Mouse (Mus musculus): ENCODE data around the gene Trip12. TPM values are rescaled to one million over a fixed set of nuclear protein-coding genes. Genes with fewer than 3 reads are reported as not detected.

The Trip12 gene
- polyA plus RNA-seq (2015; fragmentation: Illumina TruSeq; extraction: RNeasy Lipid Tissue Mini Kit (QIAGEN cat#74804); ENCODE audit: low read depth, low replicate concordance), result 93.5 TPM

DNA sequence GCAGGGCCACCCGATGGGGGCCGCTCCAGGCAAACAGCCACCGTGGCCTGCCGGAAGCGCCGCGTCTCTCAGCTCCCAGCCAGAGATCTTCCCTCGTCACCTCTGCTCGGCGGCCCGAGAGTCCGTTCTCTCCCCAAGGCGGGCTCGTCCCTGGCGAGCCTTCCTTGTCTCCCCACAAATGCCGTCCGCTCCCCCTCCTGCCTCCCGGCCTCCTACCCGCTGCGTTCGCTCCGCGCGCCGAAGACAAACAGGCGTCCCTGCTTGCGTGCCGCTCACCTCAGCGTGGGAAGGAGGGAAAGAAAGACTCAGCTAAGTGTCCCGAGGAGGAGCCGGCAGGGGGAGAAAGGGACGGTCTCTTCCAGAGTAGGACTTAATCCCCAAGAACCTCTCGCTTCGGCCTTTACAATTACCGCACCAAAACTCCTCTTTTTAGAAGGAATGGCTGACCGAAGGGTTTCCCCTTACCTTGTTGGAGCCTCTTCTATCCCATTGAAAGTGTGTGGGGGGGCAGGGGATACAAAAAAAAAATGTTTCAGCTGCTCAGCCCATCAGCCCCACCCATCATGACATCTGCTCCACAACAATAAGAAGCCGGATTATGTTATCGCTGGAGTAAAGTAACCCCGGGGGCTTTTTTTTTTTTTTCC lies at the start of gene Trip12:
TSS of gene Trip12 (minus strand) at position 499 of the 647 bp plus-strand sequence.

DNA sequence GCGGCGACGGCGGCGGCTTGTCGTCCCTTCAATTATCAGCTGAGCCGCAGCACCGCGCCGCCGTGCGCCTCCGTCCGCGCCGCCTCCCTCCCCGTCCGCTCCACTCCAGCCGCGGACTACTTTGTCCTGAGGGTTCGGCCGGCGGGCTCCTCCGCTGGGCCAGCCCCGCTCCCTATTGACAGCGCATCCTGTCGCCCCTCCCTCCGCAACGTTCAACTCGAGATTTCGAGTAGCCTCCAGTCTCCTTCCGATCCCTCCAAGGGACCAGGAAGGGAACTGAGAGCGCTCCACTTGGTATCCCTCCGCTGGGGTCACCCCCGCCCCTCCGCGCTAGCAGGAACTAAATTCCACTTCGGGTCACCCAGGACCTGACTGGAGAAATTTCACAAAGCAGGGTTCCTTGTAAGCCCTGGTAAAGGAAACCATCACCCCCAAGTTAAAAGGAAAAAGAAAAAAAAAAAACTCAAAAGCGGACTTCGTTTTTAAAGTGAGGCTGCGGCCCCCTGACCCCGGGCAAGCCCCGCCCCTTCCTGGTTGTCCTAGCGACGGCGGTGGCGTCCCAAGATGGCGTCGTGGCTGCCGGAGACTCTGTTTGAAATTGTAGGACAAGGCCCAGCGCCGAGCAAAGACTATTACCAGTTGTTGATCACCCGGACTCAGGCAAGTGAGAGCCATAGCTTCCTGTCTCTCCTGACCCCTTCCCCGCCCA lies 853 bp downstream of the Trip12 start, which contains the start of gene Fbxo36:
TSS of gene Fbxo36 (plus strand) at position 533 of the 709 bp plus-strand sequence.

DNA sequence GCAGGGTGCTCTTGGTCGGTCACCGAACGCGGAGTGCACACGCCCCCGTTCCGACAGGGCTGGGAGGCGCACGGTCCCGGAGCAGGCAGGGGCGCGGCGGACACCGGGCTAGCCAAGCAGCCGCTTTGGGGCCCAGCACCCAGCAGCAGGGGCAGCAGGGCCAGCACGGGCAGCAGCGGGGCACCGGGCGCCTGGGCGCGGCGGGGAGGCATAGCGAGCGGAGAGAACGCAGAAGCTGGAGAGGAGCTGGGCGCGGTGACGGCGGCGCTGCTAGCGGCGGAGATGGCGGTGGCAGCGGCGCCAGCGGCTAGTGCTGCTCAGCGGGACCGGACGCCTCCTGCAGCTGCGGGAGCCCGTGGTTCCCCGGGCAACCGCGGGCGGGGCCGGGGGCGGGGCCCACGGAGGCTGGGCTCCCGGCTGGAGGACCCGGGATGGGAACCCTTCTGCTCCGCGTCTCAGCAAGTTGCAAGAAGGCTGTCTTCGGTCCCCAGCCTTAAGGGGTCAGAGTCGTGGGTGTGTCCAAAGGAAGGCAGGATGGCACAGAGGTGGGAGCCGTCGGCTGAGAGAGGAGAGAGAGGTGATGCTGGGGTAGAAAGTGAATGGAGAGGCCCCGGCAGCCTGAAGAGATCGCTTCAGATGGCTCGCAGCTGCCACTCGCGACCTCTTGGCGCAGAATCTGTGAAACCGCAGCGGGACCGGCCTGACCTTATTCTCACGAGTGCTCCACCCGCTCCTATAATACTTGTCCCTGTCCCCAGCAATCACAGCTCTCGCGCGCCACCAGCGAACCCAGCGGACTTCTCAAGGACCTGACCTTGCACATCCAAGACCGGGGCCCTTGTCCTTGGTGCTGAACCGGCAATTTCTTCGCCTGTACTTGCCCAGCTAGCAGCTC lies 144.6 kb downstream of the Trip12 start, which contains the start of gene Dner:
TSS of gene Dner (minus strand) at position 705 of the 895 bp plus-strand sequence.

Other genes with a start within 250 kb of the Trip12 start
- 100 TPM for gene Dner, start 144.3 kb downstream of the Trip12 start, polyA plus RNA-seq (2015; fragmentation: Illumina TruSeq; extraction: RNeasy Lipid Tissue Mini Kit (QIAGEN cat#74804); ENCODE audit: low read depth, low replicate concordance)
- 8.7 TPM for gene Fbxo36, start 675 bp downstream of the Trip12 start, polyA plus RNA-seq (2015; fragmentation: Illumina TruSeq; extraction: RNeasy Lipid Tissue Mini Kit (QIAGEN cat#74804); ENCODE audit: low read depth, low replicate concordance)
- 5.2 TPM for gene Slc16a14, start 94.6 kb upstream of the Trip12 start, polyA plus RNA-seq (2015; fragmentation: Illumina TruSeq; extraction: RNeasy Lipid Tissue Mini Kit (QIAGEN cat#74804); ENCODE audit: low read depth, low replicate concordance)